Mouse (Mus musculus): ENCODE results near the gene Chrdl2.
"Not testable (repeated sequence)": the region's sequence is repeated elsewhere in the genome, so short reads cannot be mapped to it uniquely, and the experiment has no call there.

Gene Chrdl2

DNA sequence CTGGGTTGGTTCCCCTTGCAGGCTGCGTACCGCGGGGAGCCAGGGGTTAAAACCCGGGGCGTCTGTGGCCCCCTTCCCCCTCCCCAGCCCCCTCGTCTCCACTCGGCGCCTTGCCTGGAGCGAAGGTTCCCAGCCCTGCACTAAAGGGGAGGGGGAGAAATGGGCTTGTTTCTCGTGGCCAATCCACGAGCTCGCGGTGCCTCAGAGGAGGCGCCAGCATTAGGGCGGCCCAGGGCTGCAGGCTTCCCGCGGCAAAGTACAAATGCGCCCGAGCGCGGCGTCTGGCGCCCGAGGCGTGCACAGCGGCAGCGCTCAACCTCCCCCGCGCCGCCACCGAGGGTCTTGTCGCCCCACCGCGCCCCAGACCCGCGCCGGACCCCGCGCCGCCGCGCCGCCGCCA, at the start of gene Chrdl2:
TSS of gene Chrdl2 (plus strand) at position 383 of the 400 bp plus-strand sequence.
- DNase-seq = peak; percentile 28

DNA sequence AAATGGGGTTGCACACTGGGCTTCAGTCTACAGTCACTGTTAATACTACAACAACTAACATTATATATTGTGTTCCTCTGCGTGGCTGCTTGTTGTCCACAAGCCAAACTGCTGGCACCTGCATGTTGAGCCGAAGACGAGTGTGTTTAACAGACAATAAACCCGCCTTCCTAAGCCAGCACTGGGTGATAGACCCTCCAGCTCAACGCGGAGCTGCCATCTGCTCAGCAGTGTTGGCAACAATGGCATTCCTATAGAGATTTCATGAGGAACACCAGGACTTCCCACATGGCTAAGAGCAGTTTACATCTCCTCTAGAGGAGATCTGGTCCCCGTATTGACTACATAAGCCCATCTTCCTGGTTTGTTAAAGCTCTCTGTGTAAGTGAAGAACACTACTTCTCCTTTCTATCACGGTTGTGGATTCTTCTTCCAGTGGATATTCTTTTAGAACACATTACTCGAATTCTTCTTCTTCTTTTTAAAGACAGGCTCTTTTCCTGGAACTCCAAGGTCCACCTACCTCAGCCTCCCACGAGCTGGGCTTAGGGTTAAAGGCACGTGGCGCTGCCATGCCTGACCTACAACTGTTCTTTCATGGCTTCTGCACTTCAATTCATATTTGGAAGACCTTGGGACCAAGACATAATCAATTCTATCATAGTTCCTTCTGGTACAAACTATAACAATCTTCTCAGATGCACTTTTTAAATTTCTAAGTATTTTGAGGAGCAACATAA, 48.6 kb upstream of the Chrdl2 start:
- no peak for DNase-seq

DNA sequence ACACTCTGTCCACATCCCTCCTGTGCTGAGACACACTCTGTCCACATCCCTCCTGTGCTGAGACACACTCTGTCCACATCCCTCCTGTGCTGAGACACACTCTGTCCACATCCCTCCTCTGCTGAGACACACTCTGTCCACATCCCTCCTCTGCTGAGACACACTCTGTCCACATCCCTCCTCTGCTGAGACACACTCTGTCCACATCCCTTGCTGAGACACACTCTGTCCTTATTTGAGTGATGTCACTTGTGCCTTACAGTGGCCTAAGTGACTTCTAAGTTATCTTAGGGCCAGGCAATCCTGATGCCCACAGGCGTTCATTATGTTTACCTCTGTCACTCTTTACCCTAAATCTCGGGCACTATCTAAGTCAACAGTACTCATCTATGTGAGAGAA, 45.4 kb upstream of the Chrdl2 start:
- DNase-seq = not testable (repeated sequence)

DNA sequence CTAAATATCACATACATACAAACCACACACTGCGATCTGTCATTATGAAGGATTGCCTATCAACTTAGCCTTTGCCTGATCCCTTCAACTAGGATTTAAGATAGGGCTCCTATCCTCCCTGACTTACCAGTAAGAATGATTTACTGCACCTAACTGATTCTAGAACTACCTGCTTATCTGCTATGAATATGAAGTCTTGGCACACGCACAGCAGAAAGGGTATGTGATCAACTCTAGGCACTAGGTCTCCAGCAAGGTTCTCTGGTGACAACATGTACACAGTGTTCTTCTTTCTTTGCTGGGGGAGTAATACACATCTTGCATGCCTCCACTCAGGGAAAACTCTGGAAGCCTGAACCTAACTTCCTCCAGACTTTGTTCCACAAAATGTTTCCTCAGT, 44.5 kb upstream of the Chrdl2 start:
- DNase-seq = no peak

DNA sequence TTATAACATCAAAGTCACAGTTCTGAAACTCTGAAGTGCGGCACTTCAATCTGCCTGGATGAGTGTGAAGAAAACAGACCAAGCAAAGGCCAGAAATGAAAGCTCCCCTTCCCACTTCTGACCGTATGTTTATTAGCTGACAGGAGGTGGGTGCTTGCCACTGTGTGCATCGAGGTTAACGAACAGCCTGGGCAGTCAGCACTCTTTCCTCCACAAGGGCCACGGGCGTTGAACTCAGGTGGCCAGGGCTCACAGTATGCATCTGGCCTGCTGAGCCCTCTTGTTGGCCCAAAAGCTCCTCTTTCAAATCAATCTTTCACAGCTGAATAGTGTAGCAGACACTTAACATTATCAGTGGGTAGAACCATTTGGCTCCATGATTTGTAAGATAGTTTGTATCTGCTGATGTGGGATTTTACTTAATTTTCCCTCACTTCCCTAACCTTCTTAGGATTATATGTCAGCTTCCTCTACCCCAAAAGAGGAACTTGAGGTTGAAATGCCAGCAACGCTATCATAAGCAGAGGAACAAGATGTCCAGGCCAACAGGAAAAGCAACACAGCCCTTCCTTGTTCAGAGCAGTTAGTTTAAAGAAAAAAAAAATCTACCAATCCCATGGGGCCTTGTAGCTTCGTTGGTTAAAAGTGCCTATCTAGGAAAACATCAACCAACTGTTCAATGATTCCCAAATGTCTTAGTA, 43.3 kb upstream of the Chrdl2 start:
- no peak for DNase-seq

DNA sequence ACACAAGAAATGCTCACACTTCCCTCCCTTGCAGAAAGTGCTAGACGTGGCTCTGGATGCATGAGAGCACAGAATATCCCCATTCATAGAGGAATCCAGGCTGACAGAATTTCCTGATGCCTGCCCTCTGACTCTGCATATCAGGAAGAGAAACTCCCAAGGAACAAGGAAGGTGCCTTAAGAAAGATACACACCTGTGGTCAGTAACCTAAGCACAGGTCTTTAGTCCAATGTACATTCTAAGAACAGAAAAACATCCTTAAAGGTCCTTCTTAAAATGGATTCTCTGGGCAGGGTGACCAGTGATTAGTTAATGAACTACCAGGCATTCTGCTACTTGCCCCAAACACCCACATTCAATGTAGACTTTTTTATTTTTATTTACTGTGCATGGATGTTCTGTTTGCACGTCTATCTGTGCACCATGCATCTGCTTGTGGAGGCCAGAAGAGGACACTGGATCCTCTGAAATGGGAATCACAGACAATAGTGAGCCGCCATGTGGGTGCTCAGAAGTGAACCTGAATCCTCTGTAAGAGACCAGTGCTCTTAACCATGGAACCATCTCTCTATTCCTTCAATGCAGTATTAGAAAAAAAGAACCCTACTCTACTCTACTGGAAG, 42.6 kb upstream of the Chrdl2 start:
- no peak for DNase-seq

DNA sequence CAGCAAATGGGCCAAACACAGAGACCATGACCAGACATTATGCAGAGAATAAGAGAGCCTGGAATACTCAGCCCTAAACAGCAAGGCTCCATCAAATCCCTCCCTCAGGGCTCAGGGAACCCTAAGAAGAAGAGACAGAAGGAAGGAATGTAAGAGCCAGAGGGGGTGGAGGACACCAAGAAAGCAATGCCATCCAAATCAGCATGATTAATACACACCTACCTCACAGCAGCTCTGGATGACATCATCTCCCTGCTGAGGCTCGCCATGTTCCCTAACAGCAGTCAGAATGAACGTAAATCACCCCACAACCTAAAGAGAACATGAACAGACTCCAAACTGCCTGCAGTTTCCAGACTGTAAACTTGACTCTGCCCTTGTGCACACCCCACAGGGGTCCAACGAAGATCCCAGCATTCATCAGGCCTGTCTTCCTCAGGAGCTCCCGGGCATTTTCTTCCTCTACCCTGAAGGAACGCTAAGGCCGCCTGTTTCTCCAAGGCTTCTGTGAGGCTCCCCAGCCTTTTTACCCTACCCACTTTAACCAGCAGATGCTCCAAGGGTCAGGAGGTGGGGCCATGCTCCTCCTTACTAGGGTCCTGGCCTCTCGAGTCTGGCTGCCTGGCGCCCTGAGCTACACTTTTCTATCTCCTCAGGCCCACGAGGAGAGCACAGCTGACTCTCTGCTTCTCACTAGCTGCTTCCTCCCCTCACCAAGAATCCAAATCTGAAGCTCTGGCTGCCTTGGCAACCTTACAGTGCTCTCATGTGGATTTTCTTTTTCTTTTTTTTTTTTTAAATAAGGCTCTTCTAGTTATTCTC, 40.7 kb upstream of the Chrdl2 start:
- no peak for DNase-seq

DNA sequence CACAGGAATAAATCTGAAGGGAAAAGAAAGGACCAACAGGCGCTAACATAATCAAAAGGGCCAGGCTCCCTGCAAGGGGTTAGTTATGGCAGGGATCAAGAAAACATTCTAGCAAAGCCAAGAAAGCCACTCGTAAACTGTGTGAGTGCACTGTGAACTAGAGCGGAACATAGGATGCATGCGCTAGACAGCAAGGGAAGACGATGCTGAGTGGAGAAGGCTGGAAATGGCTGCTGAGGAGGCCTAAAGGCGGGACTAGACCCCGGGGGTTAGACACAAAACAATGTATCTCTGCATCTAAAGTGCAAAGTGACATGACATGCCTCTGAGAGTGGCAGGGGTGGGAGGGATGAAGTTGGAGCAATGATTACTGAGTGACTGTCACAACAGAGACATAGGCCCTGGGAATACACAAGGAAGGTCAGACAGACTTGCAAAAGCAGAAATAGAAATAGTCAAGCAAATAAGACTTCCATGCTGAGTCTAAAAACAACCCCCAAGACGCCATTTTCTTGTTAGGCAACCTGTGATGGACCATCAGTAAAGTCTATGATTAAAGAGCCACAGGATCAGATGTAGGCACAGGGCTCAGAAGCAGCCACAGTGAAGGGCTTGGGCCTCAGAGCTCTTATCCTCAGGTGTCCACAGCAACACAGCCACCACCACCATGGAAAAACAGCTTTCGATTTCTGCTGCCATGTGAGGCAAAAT, 39.8 kb upstream of the Chrdl2 start:
- DNase-seq = no peak

DNA sequence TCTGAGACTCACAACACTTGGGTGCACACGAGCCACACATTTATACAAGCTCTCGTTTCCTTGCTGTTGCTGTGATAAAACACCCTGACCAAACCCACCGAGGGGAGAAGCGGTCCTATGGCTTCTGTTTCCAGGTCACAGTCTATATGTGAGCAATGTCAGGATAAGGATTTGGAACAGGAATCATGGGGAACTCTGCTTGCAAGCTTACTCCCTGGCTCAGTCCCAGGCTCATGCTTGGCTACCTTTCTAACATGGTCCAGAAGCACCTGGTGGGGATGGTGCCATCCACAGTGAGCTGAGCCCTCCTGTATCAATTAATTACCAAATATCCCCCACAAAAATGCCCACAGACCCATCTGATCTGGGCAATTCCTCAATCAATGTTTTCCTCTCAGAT, 36.8 kb upstream of the Chrdl2 start:
- DNase-seq = no peak

DNA sequence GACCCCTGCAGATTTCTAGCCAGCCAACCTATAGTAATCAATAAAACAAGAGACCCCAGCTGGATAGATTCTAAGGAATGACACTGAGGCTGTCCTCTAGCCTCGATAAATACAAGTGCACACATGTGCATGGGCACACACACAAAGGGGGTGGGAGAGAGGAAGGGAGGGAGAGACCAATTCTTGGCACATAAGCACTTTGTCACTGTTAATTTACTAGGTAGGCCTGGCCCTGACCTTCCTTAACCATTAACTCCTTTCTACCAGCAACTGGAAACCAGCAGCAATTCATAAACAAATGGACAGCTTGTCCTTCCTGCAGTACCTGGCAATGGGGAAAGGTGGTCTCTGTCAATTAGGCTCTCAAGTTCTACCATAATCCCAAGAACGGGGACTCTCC, 34.0 kb upstream of the Chrdl2 start:
- no peak for DNase-seq

DNA sequence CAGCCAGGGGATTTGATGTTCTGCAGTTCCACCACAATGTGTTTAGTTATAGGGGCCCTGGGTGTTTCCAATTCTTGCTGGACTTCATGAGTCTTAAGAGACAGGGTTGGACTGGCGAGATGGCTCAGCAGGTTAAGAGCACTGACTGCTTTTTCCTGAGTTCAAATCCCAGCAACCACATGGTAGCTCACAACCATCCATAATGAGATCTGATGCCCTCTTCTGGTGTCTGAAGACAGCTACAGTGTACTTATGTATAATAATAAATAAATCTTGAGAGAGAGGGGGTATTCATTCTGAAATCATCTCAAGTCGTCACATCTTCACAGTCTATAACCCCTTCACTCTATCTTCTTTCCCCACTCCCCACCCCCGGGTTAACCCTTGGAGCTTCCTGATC, 33.1 kb upstream of the Chrdl2 start:
- DNase-seq = not testable (repeated sequence)

DNA sequence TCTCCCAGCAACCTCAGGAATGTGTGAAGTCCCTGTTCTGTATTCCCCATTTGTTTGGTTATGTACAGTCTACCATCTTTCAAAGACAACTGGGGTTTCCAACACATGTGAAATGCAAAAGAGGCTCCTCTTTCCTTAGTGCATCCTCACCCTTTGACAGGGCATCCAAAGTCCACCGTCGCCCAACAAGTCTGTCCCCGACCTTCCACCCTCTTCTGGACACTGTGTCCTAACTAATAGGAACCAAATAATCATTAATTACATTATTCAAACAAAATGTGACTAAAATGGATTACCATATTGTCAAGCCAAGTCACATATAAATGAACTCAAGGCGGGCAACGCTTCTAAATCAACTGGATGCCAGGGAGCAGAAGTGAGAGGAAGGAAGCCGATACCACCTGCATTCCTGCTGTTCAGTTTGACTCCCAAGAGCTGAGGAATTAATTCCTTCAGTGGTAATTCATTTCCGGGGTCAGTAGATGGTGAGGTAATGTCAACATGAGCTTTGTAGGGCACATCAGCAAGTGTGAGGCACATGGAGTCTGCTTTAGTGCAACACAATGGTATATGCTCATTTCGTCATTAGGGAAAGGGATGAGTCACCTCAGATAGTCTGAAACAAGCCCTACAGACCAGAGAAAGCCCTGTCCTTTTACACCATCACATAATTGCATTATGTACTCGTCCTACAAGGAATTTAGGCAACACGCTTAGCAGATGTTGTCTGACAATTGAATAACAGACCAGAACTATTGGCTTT, 31.6 kb upstream of the Chrdl2 start:
- DNase-seq = no peak

DNA sequence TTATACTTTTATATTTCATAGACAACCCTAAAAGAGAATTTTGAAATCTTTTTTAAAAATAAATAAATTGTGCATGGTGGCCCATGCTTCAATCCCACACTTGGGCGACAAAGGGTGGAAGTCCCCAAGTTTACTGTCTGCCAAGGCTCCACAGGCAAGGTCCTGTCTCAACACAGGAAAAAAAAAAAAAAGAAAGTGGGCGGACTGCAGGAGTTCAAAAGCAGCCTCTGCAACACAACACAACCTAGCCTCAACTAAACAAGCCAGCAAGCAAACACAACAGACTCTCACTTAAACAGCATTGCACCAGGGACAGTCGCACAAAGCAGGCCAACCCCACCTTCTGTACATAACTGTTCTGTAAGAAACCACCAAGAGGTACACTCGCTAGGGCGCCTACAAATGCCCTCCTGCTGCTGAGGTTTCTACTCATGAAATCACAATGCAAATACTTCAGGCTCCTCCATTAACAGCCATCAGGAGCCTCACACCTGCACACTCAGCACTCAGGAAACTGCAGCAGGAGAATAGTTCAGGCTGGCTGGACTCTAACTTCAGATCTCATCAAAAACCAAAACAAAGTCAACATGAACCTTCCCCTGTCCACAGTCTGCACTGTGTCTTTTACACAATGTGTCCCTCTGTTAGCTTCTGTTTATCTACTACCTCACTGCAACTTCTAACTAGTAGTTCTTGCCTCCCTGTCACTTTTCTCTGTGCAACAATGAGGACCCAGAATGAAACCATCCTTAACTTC, 30.0 kb upstream of the Chrdl2 start:
- no peak for DNase-seq

DNA sequence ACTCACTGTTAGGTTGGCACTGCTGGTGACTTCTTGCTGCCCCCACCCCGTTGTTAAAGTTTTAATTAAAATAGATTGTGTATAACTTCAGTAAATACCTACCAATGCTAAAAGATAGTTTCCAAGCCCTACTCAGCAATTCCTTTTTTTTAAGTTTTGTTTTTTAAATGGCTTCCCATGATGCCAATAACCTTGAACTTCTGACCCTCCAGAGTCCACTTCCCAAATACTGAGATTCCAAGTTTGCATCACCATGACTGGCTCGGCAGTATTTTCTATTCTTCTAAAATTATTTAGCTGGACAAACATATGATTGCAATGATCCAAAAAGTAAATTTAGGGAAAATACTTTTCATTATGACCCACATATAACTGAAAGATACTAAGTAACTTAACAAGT, 27.9 kb upstream of the Chrdl2 start:
- DNase-seq = no peak

DNA sequence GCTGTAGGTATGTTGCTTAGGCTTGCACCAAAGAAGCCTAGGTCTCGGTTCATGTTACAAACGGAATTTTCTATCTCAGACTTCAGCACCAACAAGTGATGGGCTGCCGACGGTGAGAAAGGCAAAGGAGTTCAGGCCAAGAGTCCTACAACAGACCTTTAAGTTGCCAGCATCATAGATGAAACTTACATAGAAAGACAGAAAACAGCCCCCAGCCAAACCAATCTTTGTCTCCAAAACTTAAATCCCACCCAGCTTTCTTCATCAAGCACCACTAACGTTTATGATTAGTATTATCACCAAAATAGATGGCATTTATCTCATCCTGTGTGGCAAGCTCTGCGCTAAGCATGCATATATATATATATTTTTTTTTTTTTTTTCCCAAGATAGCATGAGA, 26.9 kb upstream of the Chrdl2 start:
- no peak for DNase-seq

DNA sequence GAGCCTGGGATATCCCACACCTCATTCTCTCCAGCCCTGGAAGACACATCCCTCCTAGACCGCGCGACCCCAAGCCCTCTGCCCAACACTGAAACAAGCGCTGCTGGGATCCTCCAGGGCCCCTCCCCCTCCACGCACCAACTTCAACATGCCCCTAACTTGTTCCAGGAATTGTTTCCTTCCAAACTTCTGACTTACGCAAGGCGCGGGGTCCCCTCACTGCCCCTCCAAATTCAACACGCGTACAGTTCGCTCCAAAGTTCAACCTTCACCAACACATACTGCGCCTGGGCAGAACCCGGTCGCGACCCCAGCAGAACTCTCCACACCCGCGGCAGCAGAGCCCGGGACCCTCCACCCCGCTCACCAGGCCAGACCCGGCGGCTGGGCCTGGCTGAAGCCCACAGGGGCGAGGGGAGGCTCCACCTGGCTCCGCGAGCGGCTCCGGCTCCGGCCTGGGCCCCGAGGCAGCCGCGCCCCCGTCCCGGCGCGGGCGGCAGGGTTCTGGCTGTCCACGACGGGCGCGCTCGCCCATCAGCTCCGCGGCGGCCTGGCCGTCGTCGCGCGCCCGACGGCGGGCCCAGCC, 26.3 kb upstream of the Chrdl2 start:
- DNase-seq = peak; percentile 57

DNA sequence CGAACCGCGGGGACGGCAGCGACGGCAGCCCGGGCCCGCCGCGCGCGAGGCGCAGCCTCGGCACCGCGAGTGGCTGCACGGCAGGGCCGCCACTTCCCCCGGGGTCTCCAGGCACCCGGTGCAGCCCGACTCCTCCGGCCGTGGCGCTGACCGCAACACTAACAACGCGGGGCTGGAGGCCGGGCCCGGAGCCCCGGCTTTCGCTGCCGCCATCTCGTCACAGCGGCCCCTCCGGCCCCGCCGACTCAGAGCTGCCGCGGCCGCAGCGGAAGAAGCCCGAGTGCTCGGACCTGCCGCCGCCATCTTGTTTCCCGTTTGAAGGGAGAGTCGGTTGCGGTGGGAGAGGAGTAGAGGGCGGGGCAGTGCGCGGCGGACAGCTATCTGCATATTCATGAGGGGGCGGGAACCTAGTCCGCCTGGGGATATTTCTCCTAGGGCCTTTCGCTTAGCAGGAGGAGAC, 25.8 kb upstream of the Chrdl2 start, which contains the start of gene Rnf169:
TSS of gene Rnf169 (minus strand) at position 317 of the 460 bp plus-strand sequence.
- DNase-seq = peak; percentile 91

DNA sequence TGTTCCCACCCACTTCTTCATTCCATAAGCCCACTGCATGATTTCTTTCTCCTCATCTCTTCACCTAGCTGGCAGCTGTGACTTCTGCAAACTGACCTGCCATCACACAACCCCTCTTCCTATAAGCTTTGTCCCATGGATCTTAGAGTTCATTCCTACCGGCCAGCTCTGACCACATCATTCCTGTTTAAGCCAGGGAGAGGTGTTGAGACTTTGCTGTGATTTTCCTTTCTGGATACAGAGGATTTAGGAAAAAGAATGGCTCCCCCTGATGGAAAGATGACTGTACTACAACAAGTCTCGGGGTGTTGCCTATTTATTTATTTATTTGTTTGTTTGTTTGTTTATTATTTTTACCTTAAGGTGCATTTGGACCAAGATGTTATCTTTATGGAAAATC, 24.7 kb upstream of the Chrdl2 start:
- no peak for DNase-seq

DNA sequence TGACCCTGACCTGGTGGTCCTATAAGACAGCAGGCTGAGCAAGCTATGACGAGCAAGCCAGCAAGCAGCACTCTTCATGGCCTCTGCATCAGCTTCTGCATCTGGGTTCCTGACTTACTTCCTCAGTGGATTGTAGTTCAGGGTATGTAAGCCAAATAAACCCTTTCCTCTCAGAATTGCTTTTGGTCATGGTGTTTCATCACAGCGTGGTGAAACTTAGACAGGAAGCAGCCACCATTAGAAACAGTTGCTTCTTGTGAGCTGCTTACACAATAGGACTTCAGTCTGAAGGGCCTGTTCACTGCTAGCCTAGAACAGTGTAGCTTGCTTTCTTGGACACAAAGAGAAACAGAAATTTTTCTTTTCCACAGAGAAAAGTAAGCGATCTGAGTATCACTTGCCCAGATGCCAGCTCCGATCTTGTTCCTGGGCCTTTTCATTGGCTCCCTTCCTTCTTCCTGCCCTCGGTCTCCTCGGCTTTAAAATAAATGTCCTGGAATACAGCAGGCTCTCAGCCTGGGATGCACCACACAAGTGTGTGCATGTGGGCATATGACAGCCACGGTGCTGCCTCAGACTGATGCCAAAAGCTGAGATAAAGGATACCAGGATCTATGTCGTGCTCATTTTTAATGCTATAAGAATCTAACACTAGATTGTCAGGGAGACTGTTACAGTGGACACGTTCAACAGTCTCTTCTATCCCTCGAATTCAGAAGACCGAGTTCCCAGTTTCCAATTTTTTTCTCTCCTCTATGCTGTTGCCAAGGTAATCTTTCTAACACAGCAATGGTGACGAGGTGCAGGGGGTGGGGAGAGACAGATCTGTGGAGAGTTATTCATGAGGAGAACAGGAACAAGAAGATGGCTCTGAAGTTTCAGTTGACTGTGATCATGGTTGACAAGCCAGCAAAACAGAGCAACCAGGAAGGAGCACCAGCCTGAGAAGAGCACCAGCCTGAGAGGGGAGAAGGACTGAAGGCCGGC, 23.4 kb upstream of the Chrdl2 start:
- DNase-seq = no peak

Measured in thymus, postnatal 25 days (tissue).